Mouse (Mus musculus) cerebellum, adult (tissue): ENCODE measurements at regions not wholly inside any gene's neighbourhood (a gene's known extent, or its start where the extent isn't known, plus 50 kb on each side); places are given as distances from the start of the nearest gene placed in this dataset.

Source experiments
- ATAC-seq: cut with Nextera tagmentation; 2 replicates; pipeline ENCODE4 v1.9.2; 2017; ENCODE audit warnings: mild to moderate bottlenecking, moderate library complexity, mixed read lengths; ENCODE audit not compliant: insufficient number of reproducible peaks, low FRiP score, low TSS enrichment

DNA sequence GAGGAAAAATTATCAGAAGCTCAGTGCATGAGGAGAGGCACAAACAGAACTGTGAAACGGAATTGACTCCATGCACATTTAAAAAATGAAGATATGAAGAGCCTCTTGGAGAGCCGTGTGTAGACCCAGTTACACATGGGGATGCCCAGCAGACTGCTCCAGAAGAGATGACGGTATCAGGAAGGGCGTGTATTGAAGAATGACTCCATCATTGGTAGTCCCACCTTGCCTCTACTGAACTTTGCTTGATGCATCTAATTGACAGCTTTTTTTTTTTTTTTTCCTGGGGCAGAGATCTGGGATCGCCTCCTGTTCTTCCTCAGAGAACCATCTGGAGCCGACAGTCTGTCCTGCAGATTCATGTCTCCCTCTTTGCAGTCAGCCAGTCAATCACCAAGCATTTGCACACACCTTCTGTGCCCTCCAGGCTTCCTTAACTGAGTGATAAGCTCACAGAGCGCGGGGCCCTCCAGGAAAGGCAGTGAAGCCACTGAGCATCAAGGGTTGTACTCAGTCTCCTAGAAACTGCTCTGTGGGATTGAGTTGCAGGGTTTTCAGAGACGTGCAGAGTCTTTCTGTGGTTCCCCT, 57.6 kb upstream of the D1Pas1 start:
- ATAC-seq, result no peak

DNA sequence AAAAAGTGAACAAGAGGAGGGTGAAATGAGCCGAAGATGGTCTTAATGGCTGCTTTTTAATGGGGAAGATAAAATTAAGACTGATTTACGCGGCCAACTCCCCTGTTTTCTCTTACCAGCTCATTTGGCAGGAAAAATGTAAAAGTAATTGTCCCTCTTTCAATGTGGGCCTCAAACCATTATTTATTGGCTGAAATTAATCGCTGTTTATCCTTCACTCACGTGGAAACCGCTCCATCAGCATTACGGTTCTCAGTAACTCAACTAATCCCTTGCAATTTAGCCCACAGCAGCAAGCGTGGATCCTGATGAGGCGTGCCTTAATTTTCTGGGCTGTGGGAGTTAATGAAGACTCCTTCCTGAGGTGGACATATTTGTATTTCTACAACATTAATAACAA, 58.1 kb upstream of the D1Pas1 start:
- no peak for ATAC-seq

DNA sequence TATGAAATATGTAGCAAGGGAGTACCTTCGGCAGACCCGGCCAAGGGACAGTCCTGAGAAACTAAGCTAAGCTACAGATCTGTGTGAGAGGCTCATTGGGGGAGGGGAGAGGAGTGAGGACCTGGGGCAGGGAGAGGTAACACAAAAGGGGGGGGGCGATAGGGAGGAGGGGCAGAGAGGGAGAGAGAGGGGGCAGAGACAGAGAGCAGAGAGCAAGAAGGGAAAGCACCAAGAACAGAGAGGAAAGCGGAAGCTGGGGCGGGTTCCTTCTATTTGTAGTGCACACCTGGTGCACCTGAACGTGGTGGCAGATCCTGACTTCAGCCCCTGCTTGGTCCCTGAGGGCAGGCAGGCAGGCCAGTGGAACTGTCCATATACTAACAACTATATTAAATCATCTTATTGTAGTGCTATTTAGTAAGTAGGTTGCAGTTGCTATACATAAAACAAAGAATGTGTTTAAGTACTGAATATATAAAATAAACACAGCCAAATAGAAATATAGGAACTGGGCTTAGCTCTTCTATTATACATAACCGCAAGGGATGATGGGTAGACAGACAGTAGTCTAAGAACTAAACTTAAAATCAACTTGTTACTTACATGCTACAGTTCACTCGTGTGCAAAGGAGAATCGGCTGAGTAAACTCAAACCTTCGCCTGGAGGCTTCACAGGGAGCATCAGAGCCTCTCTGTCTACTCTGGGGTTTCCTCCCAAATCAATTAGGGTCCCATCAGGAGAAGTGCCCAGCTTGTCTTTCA, 59.6 kb upstream of the D1Pas1 start:
- no peak for ATAC-seq

DNA sequence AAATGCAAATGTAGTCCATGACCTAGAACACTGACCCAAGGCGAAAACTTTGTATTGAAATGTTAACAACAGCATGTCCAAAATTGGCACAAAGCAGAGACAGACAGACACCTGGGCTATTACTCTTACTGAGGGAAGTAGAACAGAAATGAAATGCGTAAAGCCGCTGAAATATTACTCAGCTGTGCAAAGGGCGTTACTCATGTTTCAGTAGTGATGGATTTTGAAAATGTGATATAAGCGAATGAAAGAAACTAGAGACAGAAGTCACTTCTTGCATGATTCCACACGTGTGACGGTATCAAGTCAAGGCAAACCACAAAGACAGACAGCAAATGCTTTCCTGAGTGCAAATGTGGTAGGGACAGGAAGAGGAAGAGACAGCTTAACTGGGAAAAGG, 61.3 kb upstream of the D1Pas1 start:
- ATAC-seq, result no peak

DNA sequence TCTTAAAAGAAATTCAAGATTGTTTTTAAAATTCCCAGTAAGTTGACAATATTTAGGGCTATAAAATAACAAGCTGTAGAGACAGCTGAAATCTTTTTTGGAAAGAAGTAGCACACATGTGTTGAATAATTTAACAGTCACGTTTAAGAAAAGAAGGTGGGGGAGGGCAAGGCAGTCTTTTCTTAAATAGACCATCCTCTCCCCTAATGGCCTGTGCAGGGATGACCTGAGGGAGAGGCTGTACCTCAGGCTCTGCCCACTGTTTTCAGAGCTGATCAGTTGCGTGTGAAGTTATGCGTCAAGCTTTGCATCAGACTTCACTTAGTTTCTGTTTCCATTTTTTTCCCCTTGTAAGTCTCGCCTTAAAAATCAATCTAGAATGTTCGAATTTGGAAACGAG, 65.7 kb upstream of the D1Pas1 start:
- ATAC-seq, result no peak

DNA sequence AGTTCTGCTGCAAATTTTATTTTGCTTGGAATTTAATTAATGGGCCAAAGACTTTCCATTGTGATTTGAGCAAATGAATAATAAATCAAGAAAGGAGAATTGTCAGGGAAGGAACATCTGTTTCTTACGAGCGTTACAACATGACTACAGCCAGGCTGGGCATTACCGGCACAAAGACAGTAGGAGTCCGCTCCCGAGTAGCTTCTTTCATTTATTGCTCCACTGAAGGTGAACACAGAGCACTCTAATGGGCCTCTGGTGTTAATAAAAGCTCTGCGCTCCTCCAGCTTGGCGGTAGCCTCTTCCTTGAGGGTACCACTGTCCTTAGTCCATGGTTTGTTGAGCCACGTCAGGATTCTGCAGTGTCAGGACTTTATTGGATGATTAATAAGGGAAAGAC, 69.0 kb upstream of the D1Pas1 start:
- ATAC-seq, result no peak

DNA sequence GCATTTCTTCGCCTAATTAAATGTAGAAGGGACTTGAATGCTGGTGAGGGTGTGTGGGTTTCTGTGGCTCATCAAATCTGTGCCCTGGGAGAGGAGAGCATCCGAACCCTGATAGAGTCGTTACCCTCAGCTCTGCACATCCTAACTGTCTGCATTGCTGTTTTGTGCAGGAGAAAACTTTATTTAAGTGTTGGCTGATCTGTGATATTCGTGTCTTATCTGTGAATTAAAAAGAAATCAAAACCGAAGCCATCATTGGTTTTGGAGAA, 77.7 kb upstream of the D1Pas1 start:
- no peak for ATAC-seq

DNA sequence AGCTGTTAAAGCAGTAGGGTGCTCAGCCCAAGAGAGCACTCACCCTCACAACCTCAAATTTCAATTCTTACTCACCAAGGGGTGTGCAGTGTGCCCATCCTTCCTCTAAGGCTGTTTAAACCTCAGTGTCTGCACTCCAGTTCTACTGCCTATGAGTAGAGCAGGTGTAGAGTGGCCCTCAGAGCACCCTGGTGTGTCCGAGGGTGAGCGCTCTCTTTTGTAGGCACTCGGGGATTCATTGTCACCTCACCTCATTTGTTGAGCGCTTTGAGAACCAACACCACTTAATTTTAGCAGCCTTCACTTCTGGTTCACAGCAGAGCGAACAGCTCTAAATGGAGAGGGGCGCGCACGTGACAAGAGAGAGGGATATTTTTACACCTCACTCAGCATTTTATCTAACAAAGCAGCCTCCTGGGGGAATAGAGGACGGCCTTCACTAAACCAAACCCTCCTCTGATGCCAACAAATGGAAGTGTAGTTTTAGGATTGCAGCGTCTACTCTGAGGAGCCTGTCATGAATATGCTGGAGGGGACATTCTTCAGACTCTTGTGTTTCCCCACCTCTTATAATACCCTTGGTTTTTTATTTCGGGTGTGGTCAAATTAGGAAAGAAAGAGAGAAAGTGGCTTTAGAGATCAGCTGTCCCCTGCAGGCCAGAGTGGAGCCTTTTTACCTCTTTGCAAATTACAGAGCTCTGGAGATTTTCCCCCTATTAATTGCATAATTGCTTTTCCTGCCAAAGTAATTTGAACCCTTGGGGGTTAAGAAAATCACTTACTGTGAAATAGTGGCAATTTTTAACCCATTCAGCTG, 78.2 kb upstream of the D1Pas1 start:
- ATAC-seq, result no peak

DNA sequence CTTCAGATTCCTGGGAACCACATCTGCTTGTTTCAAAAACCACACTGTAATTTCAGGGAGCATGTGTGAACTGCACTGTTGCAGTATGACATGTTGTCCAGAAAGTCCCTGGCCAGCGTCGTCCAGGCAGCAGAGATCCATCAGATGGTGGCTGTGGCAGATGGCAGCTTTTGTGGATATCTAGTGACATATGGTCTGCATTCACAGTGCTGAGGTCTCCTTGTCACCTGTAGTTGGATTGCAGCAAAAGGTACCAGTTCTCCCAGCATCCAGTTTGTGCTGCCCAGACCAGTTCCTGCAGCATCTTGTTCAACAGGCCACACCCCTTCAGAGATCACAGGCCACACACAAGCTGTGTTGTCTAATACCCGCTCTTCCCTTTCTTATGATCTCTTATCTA, 80.1 kb upstream of the D1Pas1 start:
- ATAC-seq, result peak; percentile 62

DNA sequence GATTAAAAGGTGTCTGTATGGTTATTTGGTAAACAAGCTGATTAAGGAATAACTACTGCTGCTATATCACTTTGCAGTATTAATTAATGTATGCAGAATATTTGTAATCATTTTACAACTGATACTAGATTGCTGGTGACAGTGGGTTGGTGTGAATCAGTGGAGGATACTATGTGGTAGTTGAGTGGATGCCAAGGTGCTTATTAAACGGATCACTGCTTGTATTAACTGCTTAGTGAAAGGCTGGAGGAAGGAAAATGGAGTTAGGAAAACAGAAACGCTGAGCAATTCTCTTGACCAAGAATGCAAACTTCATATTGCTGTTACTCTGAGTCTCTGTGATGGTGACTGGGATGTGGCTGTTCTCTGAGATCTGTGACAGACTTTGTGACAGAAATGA, 86.8 kb upstream of the D1Pas1 start:
- ATAC-seq, result no peak

DNA sequence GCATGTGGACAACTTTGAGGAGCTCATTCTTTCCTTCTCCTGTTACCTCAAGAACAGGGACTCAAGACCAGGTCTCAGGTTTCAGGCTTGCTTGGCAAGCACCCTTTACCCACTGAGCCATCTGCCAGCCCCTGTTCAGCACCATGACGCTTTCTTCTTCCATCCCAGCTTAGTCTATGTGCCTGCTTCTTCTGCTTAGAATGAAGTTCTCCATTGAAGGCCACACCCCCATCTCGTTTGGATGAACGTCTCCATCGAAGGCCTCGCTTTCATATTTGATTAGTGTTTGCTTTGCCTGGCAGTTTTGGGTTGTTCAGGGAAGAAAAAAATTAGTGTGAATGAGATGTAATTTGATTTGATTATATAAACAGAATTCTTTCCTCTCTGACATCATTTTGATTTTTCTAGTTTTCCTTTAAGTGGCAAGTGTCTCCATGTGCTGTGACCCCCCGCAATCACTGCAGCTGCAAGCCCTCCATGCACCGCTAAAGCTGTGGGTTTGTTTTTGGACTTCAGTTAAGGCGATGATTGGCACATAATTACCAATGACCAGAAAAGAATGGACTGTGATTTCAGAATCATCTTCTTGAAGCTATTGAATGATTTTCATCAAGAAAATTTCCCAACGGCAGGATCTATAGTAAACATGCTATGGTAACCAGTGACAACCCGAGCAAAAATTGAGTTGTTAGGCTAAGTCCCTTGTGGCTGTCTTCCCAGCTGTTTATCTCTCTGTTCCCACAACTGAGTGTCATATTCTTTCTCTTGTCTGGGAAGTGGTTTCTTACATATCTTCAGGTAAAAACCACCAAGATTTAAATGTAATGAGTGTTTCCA, 106.4 kb upstream of the D1Pas1 start:
- no peak for ATAC-seq

DNA sequence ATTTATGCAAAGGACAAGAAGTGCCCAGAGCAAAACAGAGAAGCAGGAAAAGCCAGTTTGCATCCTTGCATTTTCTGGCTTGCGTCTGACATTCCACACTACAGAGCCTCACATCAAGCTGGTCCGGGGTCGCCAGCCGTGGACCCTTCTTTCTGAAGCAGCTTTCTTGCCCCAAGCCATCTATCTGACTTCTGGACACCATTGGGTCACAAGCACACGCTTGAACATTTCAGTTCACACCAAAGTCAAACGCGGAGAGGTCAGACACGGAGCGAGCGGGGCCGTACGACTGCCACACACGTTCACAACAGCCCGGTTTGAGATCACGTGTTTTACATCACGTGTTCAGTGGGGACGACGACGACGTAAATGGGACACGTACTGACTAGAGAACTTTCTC, 108.9 kb upstream of the D1Pas1 start:
- no peak for ATAC-seq

DNA sequence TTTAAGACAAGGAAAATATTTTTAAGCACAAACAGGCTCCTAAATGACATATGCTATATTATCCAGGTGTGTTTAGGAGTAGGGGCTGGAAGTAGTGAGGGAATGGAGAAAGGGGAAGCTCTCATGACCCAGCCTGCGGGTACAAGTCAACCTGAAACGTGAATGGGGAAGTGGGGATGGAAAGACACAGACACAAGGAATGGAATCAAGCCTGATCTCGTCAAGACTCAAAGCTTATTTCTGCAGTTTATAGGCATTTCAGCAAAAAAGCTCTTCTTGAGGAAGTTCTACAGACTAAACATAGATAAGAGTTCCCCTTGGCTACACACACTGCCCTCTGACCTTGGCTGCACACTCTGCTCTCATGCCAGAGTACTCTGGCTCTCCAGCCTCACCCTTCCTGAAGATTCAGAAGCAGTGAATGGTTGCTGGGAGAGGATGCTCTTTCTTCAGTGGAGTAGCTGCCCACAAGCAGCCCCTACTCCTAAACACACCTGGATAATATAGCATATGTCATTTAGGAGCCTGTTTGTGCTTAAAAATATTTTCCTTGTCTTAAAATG, 106.4 kb upstream of the Rrp15 start:
- no peak for ATAC-seq

DNA sequence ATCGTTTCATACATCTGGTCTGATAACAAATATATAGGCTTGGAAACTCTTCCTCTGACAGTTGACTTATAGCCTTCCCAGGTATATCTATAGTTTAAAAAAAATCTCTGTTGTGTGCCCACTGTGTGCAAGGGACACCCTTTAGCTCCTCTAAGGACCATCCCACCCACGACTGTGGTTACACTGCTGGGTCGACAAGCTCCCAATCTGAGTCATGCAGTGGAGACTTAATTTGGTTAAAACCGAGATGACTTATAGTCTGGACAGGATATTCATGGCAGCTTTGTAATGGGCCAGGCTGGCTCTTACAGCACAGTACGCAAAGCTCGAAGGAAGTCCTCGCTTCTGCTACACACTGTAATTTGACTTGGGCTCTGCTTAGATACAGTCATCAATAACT, 96.1 kb upstream of the Rrp15 start:
- ATAC-seq, result no peak

DNA sequence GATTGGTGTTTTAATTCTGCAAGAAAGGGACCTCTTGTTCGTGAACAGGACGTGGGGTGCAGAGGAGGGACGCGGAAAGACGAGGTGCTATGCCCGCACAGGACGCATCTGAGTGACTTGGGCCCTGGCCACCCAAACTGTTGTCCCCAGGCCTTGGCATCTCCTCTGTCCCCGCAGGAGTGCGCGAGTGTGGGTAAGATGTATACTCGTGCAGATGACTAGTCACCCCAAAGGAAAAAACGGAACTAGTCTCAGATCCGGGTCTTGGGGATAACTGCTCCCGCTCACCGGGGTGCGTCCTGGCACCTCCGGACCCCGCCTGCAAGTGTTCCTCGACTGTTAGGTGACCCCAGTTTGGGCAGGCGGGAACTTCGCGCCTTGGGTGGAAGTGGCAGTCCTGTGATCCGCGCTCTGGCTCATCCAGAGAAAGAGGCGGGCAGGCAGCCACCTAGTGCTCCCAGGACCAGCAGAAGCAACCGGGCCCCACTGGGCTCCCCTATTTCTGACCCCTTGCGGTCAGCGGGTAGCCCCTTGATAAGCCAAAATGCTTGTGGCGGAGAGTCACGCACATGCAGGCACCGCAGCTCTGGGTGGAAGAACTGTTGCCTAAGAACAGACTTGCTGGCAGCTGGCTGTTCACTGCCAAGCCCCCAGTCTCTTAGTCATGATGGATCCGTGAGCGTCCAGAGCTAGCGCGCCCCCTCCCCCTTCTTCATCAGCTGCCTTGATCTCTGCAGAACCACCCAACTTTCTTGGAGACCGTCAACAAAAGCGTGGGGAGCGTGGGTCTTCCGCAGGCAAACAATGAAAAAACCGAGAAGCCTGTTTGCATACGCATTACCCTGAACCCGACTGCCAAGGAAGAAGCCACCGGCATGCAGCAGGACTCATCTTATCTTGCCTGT, 85.0 kb upstream of the Rrp15 start:
- ATAC-seq, result 0 out of 2 replicates have a peak, but pooled peaks have one; percentile 15

DNA sequence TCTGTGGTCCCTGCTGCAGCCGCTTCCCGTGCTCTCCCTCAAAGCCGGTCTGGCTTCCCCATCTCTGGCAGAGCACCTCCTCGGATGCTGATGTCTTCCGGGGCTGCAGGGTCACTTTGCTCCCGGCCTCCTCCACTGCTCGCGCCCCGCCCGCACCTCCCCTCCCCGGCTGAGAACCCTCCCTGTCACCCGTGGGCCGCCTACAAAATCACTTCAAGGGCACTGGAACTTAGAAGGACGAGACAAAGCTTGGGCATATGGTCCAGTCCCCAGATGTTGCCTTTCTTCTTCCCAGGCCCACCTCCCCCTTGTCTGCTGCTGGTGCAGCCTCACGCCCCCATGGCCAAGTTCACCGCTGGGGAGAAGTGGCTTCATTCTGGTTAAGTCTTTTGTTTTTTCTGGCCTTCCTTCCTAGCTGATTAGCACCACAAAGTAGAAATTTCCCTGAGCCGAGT, 84.3 kb upstream of the Rrp15 start:
- no peak for ATAC-seq

DNA sequence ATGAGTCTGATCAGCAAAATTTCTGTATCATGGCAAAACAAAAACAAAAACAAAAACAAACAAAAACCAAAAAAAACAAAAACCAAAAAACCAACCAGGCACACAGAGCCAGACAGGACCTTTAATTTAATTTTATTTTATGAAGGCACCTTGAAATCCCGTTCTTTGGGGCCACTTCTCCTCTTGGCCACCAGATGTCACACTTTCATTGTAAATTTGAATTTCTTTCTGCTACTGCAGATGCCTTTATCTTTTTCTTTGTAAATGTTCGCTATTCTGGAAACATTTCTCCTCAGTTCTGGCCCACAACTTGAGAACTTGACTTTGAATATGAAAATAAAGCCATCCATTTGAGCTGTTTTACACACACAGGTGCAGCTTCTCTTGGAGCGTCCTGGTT, 78.6 kb upstream of the Rrp15 start:
- ATAC-seq, result no peak

DNA sequence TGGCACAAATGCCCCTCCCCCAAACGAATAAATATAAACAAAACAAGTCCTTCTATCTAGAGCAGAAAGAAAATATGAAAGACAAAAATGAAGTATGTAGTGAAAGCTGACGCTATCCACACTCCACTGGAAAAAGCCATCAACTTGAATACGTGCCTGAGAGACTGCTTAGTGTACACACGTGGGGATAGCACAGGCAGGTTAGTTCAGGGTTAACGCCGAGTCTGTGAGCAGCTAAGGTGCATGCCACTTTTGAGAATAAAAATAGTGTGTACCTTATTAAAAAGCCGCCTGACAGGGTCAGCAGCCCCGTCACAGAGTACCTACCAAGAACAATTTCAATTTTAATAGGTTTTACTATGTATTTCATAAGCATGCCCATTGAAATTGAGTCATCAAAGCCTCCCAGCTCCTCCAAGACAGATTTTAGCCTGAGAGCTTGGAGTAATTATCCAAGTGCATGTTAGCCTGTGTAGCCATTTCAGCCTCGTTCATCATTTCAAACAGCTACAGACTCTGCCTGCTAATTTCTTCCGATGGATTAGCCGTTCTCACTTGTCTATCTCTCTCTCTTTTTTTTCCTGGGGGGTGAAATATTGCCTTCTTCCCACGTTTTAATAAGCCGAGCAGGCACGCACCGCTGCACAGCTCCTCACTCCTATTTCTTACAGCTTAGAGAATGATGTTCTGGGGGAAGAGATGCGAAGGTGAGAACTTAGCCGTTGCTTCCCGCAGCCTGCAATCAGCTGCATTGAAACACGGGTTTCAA, 59.2 kb upstream of the Rrp15 start:
- ATAC-seq, result no peak

DNA sequence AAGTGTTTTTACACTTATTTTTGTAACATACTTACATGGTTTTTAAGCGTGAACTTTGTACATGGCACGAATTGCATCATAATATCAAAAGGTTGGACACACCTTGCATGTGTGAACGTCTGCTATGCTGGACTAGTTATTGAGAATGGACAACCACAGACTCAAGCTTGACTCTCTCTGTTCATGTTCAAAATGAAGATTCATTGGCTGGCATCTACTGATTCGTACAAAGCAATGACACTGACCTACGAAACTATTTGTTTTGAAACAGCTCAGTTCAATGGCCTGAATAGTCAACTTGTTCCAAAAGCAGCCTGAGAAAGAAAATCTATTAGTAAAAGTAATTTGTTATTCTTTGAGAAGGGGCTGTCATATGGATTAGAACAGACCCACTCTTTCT, 55.3 kb upstream of the Rrp15 start:
- no peak for ATAC-seq
